Mouse (Mus musculus) stomach, embryonic 16.5 days (tissue): ENCODE data around the gene Lrtm2. TPM values are rescaled to one million over a fixed set of nuclear protein-coding genes. Genes with fewer than 3 reads are reported as not detected.
"Not testable (repeated sequence)": the region's sequence is repeated elsewhere in the genome, so short reads cannot be mapped to it uniquely, and the experiment has no call there.

Experiments used
- ATAC-seq: fragments of 200-750 bp; cut with Nextera tagmentation; 2 replicates; pipeline ENCODE4 v1.8.0; 2017; ENCODE audit warnings: moderate number of reproducible peaks, moderate TSS enrichment; ENCODE audit not compliant: insufficient read depth, low FRiP score
- H3K27ac ChIP-seq: fragments of 300-500 bp; sonication (generic); 2 replicates; pipeline ENCODE4 v1.5.1; 2014; ENCODE audit warnings: low read length
- H3K27me3 ChIP-seq: fragments of 300-500 bp; sonication (generic); 2 replicates; pipeline ENCODE4 v1.6.1; 2014; ENCODE audit warnings: low read length, control low read depth, mixed read lengths; ENCODE audit not compliant: control insufficient read depth, insufficient read depth
- H3K36me3 ChIP-seq: fragments of 300-500 bp; sonication (generic); 2 replicates; pipeline ENCODE4 v1.6.1; 2014; ENCODE audit warnings: low read length; ENCODE audit not compliant: control insufficient read depth, insufficient read depth
- H3K4me1 ChIP-seq: fragments of 300-500 bp; sonication (generic); 2 replicates; pipeline ENCODE4 v1.6.1; 2014; ENCODE audit warnings: low read length, control low read depth, mixed read lengths; ENCODE audit not compliant: control insufficient read depth, insufficient read depth
- H3K4me2 ChIP-seq: fragments of 300-500 bp; sonication (generic); 2 replicates; pipeline ENCODE4 v1.6.1; 2014; ENCODE audit warnings: low read depth, low read length, mixed read lengths
- H3K4me3 ChIP-seq: fragments of 300-500 bp; sonication (generic); replicated peaks from 2 replicates; pipeline ENCODE4 v1.5.1; 2014; ENCODE audit warnings: mild to moderate bottlenecking, low read length
- H3K9ac ChIP-seq: fragments of 300-500 bp; sonication (generic); 2 replicates; pipeline ENCODE4 v1.6.1; 2014; ENCODE audit warnings: low read length
- H3K9me3 ChIP-seq: fragments of 300-500 bp; sonication (generic); replicated peaks from 2 replicates; pipeline ENCODE4 v1.6.1; 2016; ENCODE audit warnings: low read length, control low read depth; ENCODE audit not compliant: control insufficient read depth
- whole genome bisulfite sequencing: fragments of 180-500 bp; shearing (Covaris S2); extraction: QIAGEN DNeasy Blood & Tissue Kit; methylation state at CpG from one replicate; pipeline ENCODE4 v1.1.7; 2014; 5-methylcytosine and 5-hydroxymethylcytosine counted together
- polyA plus RNA-seq: library from polyadenylated mRNA; unstranded; fragments of >200 nt; fragmentation: Nextera tagmentation; extraction: Ambion mirVana; gene quantifications from 2 replicates; pipeline ENCODE4 v1.2.1, GENCODE M21; 2015

The Lrtm2 gene
- polyA plus RNA-seq, 1 experiment from 2014 or later: 0.65 TPM

DNA sequence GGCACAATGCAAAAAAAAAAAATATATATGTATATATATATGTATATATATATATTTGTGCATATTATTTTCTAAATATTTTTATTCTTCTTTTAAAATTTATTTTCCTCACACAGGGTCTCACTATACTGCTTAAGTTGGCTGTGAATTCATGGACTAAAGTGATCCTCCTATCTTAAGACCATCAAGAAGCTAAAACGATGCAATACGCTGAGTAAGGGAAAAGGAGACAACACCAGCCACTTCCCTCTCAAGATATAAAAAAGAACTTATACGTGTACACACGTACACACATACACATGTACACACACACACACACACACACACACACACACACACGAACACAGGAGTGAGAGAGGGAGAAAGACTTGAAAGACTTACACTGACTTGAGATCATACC, 33.0 kb upstream of the Lrtm2 start:
- peaks cover 17% of the 10 kb centered on the region for H3K36me3 ChIP-seq
- H3K9ac ChIP-seq: no peak overlapping the region
- no peaks in the 10 kb centered on the region for H3K4me1 ChIP-seq
- ATAC-seq: no peak
- H3K4me3 ChIP-seq: no peak overlapping the region
- H3K9me3 ChIP-seq: no peaks in the 10 kb centered on the region
- H3K27me3 ChIP-seq: no peaks in the 10 kb centered on the region
- 92% methylated on average over 5 of the region's 5 CpGs for WGBS
- no peak overlapping the region for H3K4me2 ChIP-seq
- no peak overlapping the region for H3K27ac ChIP-seq

DNA sequence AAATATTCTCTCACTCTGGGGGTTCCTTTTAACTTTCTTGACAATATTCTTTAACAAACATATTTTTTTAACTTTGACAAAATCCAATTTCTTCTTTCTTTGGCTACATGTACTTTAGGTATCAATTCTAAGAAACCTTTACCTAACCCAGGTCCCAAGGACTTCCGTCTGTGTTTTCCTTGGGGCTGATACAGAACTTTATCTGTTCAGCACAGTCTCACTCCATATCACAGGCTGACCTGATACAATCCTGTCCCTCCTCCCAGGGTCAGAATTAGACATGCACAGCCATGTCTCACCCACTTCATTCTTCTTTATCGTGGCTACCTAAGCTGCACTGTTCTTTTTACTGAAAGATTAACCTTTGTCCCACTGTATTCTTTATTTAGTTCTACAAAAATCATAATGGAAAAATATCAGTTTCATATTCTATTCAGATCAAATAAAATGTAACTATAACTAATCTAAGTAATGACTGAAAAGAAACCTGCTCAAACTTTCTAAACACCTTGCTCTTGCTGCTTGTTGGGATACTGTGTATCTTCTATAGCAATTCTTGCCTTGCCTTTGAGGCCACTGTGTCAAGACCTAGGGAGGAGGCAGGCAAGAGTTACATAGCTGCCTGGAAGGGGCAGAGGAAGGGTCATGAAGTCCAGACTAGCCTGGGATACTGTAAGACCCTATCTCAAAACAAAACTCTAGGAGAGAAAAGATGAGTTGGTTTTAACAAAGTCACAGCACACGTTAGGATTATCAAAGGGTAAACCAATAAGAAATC, 30.5 kb upstream of the Lrtm2 start:
- ATAC-seq: no peak
- Histone ChIP-seq H3K4me1 (no peaks in the 10 kb centered on the region), H3K4me3 (no peak overlapping the region), H3K9me3 (no peaks in the 10 kb centered on the region), H3K4me2 (no peak overlapping the region), H3K27me3 (no peaks in the 10 kb centered on the region), H3K36me3 (peaks cover 32% of the 10 kb centered on the region), H3K9ac (no peak overlapping the region), H3K27ac (no peak overlapping the region)
- 81% methylated on average over 3 of the region's 3 CpGs for WGBS

DNA sequence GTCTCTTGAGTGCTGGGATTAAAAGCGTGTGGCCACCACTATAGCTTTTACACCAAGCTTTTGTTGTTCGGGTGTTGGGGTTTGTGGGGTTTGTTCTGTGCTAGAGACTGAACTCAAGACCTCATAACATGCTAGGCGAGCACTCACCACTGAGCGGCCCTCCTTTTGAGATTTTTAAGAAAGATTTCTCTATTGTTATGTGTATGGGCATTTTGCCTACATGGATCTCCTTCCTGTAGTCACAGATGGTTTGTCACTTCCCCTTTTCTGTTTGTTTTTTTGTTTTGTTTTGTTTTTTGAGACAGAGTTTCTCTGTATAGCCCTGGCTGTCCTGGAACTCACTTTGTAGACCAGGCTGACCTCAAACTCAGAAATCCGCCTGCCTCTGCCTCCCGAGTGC, 29.7 kb upstream of the Lrtm2 start:
- H3K36me3 ChIP-seq: peaks cover 32% of the 10 kb centered on the region
- H3K9ac ChIP-seq, H3K27ac ChIP-seq, H3K4me2 ChIP-seq, H3K4me3 ChIP-seq, H3K27me3 ChIP-seq, ATAC-seq, H3K4me1 ChIP-seq, H3K9me3 ChIP-seq: not testable (repeated sequence)
- WGBS: 89% methylated on average over 6 of the region's 6 CpGs

DNA sequence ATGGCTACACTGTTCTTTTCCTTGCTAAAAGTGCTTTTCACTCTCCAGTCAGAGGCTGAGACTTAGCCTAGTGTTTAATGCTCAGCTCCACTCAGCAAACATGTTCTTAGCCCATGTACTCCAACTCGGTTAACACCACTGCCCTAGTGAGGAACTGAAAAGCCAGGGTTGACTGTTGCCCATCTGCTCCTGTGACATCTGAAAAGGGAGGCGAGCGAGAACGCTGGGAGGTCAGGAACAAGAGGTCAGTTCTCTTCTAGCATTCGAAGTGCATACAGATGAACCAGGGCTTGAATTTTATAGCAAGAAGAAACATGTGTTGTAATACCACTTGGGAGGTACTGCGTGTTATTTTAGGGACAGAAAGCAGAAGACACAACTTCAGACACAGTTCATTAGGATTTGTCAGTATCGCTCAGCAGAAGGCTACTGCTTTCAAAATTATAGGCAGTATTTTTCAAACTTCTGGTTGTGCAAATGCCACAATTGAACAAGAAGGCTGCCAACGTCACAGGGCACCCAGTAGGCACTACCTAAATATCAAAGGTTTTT, 27.5 kb upstream of the Lrtm2 start:
- WGBS: 90% methylated on average over 8 of the region's 8 CpGs
- Histone ChIP-seq H3K4me1 (no peaks in the 10 kb centered on the region), H3K4me2 (no peak overlapping the region), H3K9ac (no peak overlapping the region), H3K27ac (no peak overlapping the region), H3K4me3 (no peak overlapping the region), H3K36me3 (peaks cover 27% of the 10 kb centered on the region), H3K9me3 (no peaks in the 10 kb centered on the region), H3K27me3 (no peaks in the 10 kb centered on the region)
- ATAC-seq: no peak

DNA sequence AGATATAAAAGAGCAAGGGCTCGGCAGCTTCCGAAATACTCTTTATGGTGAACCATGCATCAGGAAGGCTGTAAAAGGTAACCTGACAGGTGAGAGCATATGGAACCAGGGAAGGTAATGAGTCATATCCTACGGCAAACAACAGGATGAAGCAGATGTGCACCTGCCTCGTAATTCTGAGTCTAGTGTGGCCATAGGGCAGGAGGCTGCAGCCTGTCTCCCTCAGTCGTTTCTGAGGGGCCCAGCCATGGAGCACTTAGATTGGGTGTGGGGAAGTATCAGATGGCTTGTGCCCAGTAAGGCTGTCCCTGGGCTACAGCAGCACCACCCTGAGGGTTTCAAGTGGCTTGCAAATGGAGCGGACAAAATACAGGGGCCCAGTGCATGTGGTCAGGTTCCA, 21.9 kb upstream of the Lrtm2 start:
- H3K9ac ChIP-seq: no peak overlapping the region
- no peak for ATAC-seq
- WGBS: 76% methylated on average over 6 of the region's 6 CpGs

DNA sequence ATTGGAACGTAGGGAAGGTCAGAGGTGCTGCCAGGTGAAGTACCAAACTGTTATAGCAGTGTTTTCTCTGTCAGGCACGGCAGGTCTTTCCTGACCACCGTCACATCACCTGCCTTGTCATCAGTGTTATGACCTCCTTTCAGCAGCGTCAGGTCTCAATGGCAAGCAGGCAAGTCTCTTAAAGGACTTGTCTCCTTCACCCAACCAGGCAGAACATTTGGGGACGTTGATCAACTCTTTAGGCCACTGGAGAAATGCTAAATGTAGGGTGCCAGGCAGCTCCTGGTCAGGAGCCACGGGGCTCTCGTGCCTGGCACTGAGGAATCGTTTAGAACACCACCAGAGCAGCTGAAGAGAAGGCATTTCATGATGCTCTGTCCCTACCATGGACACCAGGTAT, 21.1 kb upstream of the Lrtm2 start:
- H3K27me3 ChIP-seq: no peaks in the 10 kb centered on the region
- H3K4me2 ChIP-seq: no peak overlapping the region
- WGBS: 78% methylated on average over 8 of the region's 8 CpGs
- no peak for ATAC-seq
- H3K9ac ChIP-seq: no peak overlapping the region
- peaks cover under 1% of the 10 kb centered on the region; the same call in 1 of the 2 replicates for H3K36me3 ChIP-seq
- no peak overlapping the region for H3K4me3 ChIP-seq
- H3K4me1 ChIP-seq: no peaks in the 10 kb centered on the region
- H3K9me3 ChIP-seq: no peaks in the 10 kb centered on the region
- H3K27ac ChIP-seq: no peak overlapping the region

More for the DNA sequence above, 21.9 kb upstream of the Lrtm2 start:
- Histone ChIP-seq H3K36me3 (peaks cover 6% of the 10 kb centered on the region), H3K27me3 (no peaks in the 10 kb centered on the region), H3K9me3 (no peaks in the 10 kb centered on the region), H3K4me3 (no peak overlapping the region), H3K4me2 (no peak overlapping the region), H3K27ac (no peak overlapping the region), H3K4me1 (no peaks in the 10 kb centered on the region)

DNA sequence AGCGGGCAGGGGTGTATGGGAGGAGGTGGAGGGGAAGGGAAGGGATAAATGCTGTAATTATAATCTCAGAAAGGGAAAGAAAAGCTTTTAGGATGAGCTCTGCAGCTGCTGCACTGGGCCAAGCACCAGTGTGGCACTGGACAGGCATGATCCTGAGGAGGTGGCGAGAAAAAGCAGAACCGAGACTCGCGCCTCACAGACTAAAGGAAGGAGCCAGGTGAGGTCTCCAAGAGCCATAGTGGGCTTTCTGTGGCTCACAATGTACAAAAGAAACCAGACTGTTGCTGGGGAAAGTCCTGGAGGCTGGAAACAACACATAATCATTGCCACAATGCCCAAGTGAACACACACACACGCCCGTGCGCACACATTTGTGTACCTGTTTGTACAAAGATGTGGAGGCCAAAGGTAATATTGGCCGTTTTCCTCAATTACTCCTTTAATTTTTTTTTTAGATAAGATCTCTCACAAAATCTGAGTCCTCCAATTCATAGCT, 20.2 kb upstream of the Lrtm2 start:
- Histone ChIP-seq H3K27ac (no peak overlapping the region), H3K4me1 (no peaks in the 10 kb centered on the region), H3K9me3 (no peaks in the 10 kb centered on the region), H3K36me3 (no peaks in the 10 kb centered on the region; the same call in 1 of the 2 replicates), H3K4me2 (no peak overlapping the region), H3K27me3 (no peaks in the 10 kb centered on the region), H3K9ac (no peak overlapping the region), H3K4me3 (no peak overlapping the region)
- no peak for ATAC-seq
- WGBS: 79% methylated on average over 9 of the region's 9 CpGs

DNA sequence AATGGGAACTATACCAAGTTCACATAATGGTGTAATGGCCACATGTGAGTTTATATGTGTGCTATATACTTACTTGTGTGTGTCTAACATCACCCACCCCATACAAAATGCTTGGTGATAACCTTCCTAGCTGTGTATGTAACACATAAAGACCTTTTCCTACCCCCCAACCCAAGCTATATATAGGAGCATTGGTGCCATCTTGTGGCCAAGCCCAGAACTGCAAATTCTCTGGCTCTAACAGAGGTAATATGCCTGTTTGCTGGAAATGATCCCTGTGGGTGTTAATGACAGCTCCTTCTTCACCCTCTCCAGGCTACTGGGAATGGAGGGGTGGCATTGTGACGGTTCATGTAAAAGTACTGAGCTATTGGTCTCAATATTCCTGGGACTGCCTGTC, 17.7 kb upstream of the Lrtm2 start:
- no peak overlapping the region for H3K9ac ChIP-seq
- WGBS: 0% methylated on average over 1 of the region's 1 CpGs
- no peak overlapping the region for H3K27ac ChIP-seq
- no peaks in the 10 kb centered on the region for H3K27me3 ChIP-seq
- no peak overlapping the region for H3K4me2 ChIP-seq
- no peak overlapping the region for H3K4me3 ChIP-seq
- no peaks in the 10 kb centered on the region for H3K36me3 ChIP-seq
- H3K4me1 ChIP-seq: no peaks in the 10 kb centered on the region
- H3K9me3 ChIP-seq: no peaks in the 10 kb centered on the region
- ATAC-seq: no peak

DNA sequence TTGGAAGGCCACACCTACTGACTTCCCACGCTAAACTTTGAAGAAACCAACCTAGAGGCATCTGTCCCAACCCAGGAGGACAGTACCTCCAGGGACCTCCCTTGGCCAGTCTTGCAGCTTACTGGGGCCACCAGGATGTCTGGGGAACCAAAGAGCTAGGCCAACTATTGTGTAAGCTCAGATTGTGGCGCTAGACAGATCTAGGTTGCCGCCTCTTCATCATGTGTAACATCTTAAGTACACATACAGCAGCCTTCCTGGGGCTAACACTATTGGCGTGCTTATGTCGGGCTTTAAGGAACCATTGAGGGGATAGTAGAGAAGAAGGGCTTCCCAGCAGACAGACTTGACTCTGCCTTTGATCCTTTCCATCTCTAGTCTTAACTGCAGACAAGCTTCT, 17.2 kb upstream of the Lrtm2 start:
- no peaks in the 10 kb centered on the region for H3K4me1 ChIP-seq
- 69% methylated on average over 5 of the region's 5 CpGs for WGBS
- ATAC-seq: no peak
- H3K9me3 ChIP-seq: no peaks in the 10 kb centered on the region
- H3K27me3 ChIP-seq: no peaks in the 10 kb centered on the region
- H3K27ac ChIP-seq: no peak overlapping the region
- no peaks in the 10 kb centered on the region for H3K36me3 ChIP-seq
- no peak overlapping the region for H3K9ac ChIP-seq
- no peak overlapping the region for H3K4me3 ChIP-seq
- no peak overlapping the region for H3K4me2 ChIP-seq
